17 mouse cellular contexts compared by ENCODE assay signal in genomic region chr16:56594866-56595265, GRCm38 (mm10).
DNase-seq lines count a peak whose midpoint lies in the region; ATAC-seq and TF ChIP-seq lines count a peak whose summit lies in the region.
"Had no signal": no experiment of that assay in that cellular context is flagged by ENCODE, and none has a peak within 500 bp of the region (broad histone marks: within the 10 kb centered on the region; RNA-seq: fewer than 3 reads in every experiment).

No protein-coding gene starts in this region.

- no peak overlapping the region for H3K4me2 ChIP-seq in forebrain, postnatal 0 days (ENCODE audit: low read depth)
- H3K4me2 ChIP-seq in forebrain, embryonic 14.5 days (ENCODE audit: low read length) = no peak overlapping the region
- H3K4me2 ChIP-seq in midbrain, embryonic 11.5 days = no peak overlapping the region
- no peak overlapping the region for H3K4me2 ChIP-seq in midbrain, embryonic 13.5 days (replicated peaks)
- no peak overlapping the region for H3K4me2 ChIP-seq in lung, postnatal 0 days (replicated peaks; ENCODE audit: low read depth, low read length)
- H3K4me2 ChIP-seq: forebrain, embryonic 15.5 days; neural tube, embryonic 15.5 days had no signal

- no peak for TF ChIP-seq EP300 in lung, postnatal 0 days (IDR thresholded peaks at IDR 0.05)

- H3K9ac ChIP-seq in forebrain, postnatal 0 days = no peak overlapping the region
- no peak overlapping the region for H3K9ac ChIP-seq in forebrain, embryonic 14.5 days (ENCODE audit: low read length)
- H3K9ac ChIP-seq in midbrain, embryonic 11.5 days (ENCODE audit: low read length) = no peak overlapping the region
- H3K9ac ChIP-seq in midbrain, embryonic 13.5 days (replicated peaks) = no peak overlapping the region
- H3K9ac ChIP-seq in lung, postnatal 0 days (replicated peaks; ENCODE audit: low read depth) = no peak overlapping the region
- H3K9ac ChIP-seq: forebrain, embryonic 15.5 days; neural tube, embryonic 15.5 days had no signal

- peak; percentile 12; the same call in 1 of the 2 replicates for ATAC-seq in forebrain, postnatal 0 days
- no peak for ATAC-seq in forebrain, embryonic 14.5 days
- no peak for ATAC-seq in midbrain, embryonic 11.5 days (ENCODE audit: low FRiP score)
- ATAC-seq in midbrain, embryonic 13.5 days = no peak
- ATAC-seq in lung, postnatal 0 days = no peak
- ATAC-seq: forebrain, embryonic 15.5 days; hindbrain, postnatal 0 days had no signal

- no peak overlapping the region for H3K27ac ChIP-seq in forebrain, postnatal 0 days (ENCODE audit: low read depth, low read length)
- H3K27ac ChIP-seq in forebrain, embryonic 14.5 days (ENCODE audit: low read depth, low read length) = no peak overlapping the region
- H3K27ac ChIP-seq in midbrain, embryonic 11.5 days (ENCODE audit: low read depth, low read length) = no peak overlapping the region
- no peak overlapping the region for H3K27ac ChIP-seq in midbrain, embryonic 13.5 days
- no peak overlapping the region for H3K27ac ChIP-seq in lung, postnatal 0 days (ENCODE audit: low read length)
- H3K27ac ChIP-seq: forebrain, embryonic 15.5 days; hindbrain, postnatal 0 days; midbrain, embryonic 10.5 days; neural tube, embryonic 15.5 days had no signal

- no peak overlapping the region for H3K4me3 ChIP-seq in forebrain, postnatal 0 days (ENCODE audit: low read depth, low read length)
- no peak overlapping the region for H3K4me3 ChIP-seq in forebrain, embryonic 14.5 days (ENCODE audit: low read depth, low read length)
- no peak overlapping the region for H3K4me3 ChIP-seq in midbrain, embryonic 11.5 days (ENCODE audit: low read depth, low read length)
- no peak overlapping the region for H3K4me3 ChIP-seq in midbrain, embryonic 13.5 days (replicated peaks)
- no peak overlapping the region for H3K4me3 ChIP-seq in lung, postnatal 0 days (ENCODE audit: low read depth, low read length)
- H3K4me3 ChIP-seq: forebrain, embryonic 15.5 days; midbrain, embryonic 10.5 days; neural tube, embryonic 15.5 days had no signal

- no peaks in the 10 kb centered on the region for H3K9me3 ChIP-seq in forebrain, postnatal 0 days (ENCODE audit: low read length)
- no peaks in the 10 kb centered on the region for H3K9me3 ChIP-seq in forebrain, embryonic 14.5 days (replicated peaks; ENCODE audit: control insufficient read depth, low read length)
- H3K9me3 ChIP-seq in midbrain, embryonic 11.5 days (ENCODE audit: control insufficient read depth, low read length) = no peaks in the 10 kb centered on the region
- H3K9me3 ChIP-seq in midbrain, embryonic 13.5 days = no peaks in the 10 kb centered on the region
- H3K9me3 ChIP-seq in lung, postnatal 0 days (ENCODE audit: low read length) = no peaks in the 10 kb centered on the region
- H3K9me3 ChIP-seq: forebrain, embryonic 15.5 days; midbrain, embryonic 10.5 days; neural tube, embryonic 15.5 days had no signal

- TF ChIP-seq CTCF in forebrain, postnatal 0 days (IDR thresholded peaks at IDR 0.05; ENCODE audit: low read depth) = no peak
- TF ChIP-seq CTCF in lung, postnatal 0 days (IDR thresholded peaks at IDR 0.05) = no peak

- H3K36me3 ChIP-seq in forebrain, postnatal 0 days (ENCODE audit: insufficient read depth) = no peaks in the 10 kb centered on the region
- no peaks in the 10 kb centered on the region for H3K36me3 ChIP-seq in forebrain, embryonic 14.5 days (ENCODE audit: control insufficient read depth, insufficient read depth, low read length)
- no peaks in the 10 kb centered on the region for H3K36me3 ChIP-seq in midbrain, embryonic 11.5 days (ENCODE audit: control insufficient read depth, insufficient read depth, low read length)
- no peaks in the 10 kb centered on the region for H3K36me3 ChIP-seq in midbrain, embryonic 13.5 days
- no peaks in the 10 kb centered on the region for H3K36me3 ChIP-seq in lung, postnatal 0 days (ENCODE audit: insufficient read depth, low read length)
- H3K36me3 ChIP-seq: forebrain, embryonic 15.5 days; midbrain, embryonic 10.5 days; neural tube, embryonic 15.5 days had no signal

- WGBS in forebrain, postnatal 0 days = 62% methylated on average over 6 of the region's 6 CpGs
- 82% methylated on average over 6 of the region's 6 CpGs for WGBS in forebrain, embryonic 14.5 days
- 89% methylated on average over 6 of the region's 6 CpGs for WGBS in midbrain, embryonic 11.5 days
- 86% methylated on average over 6 of the region's 6 CpGs for WGBS in midbrain, embryonic 13.5 days
- 86% methylated on average over 6 of the region's 6 CpGs for WGBS in lung, postnatal 0 days

- H3K27me3 ChIP-seq in forebrain, postnatal 0 days (ENCODE audit: insufficient read depth, low read length) = no peaks in the 10 kb centered on the region
- no peaks in the 10 kb centered on the region for H3K27me3 ChIP-seq in forebrain, embryonic 14.5 days (replicated peaks; ENCODE audit: control insufficient read depth, insufficient read depth, low read length)
- H3K27me3 ChIP-seq in midbrain, embryonic 11.5 days (ENCODE audit: control insufficient read depth, insufficient read depth, low read length) = no peaks in the 10 kb centered on the region
- no peaks in the 10 kb centered on the region for H3K27me3 ChIP-seq in midbrain, embryonic 13.5 days
- no peaks in the 10 kb centered on the region for H3K27me3 ChIP-seq in lung, postnatal 0 days (replicated peaks; ENCODE audit: insufficient read depth, low read length)
- H3K27me3 ChIP-seq: CH12.LX; forebrain, embryonic 15.5 days; neural tube, embryonic 15.5 days had no signal

- H3K4me1 ChIP-seq in forebrain, postnatal 0 days (ENCODE audit: insufficient read depth) = no peaks in the 10 kb centered on the region
- no peaks in the 10 kb centered on the region for H3K4me1 ChIP-seq in forebrain, embryonic 14.5 days (ENCODE audit: control insufficient read depth, insufficient read depth, low read length)
- no peaks in the 10 kb centered on the region for H3K4me1 ChIP-seq in midbrain, embryonic 11.5 days (ENCODE audit: control insufficient read depth, insufficient read depth, low read length)
- H3K4me1 ChIP-seq in midbrain, embryonic 13.5 days (replicated peaks) = no peaks in the 10 kb centered on the region
- H3K4me1 ChIP-seq in lung, postnatal 0 days (ENCODE audit: insufficient read depth, low read depth, low read length) = no peaks in the 10 kb centered on the region
- H3K4me1 ChIP-seq: forebrain, embryonic 15.5 days; midbrain, embryonic 10.5 days; neural tube, embryonic 15.5 days had no signal

- DNase-seq in forebrain, postnatal 0 days = peak; percentile 7
- DNase-seq in forebrain, embryonic 14.5 days (ENCODE audit: low spot score) = no peak
- peak; percentile 6 for DNase-seq in midbrain, embryonic 11.5 days (ENCODE audit: low spot score, missing footprints)
- peak; percentile 10 to 41 for DNase-seq in left cerebral cortex, adult 9 months (ENCODE audit: low spot score in 2 of 2)
- peak; percentile 52 for DNase-seq in telencephalon, adult 2 months (ENCODE audit: low read depth, low spot score)
- DNase-seq in lung, postnatal 0 days (ENCODE audit: low spot score) = no peak
- DNase-seq in kidney, adult 18-20 months = no peak
- DNase-seq: adrenal gland, postnatal 14 days; heart, postnatal 36 days; kidney, adult 8-10 months; thymus, postnatal 36 days had no signal

Comparison
In these comparisons a context has a peak if more than half of its experiments do, and no peak if none do; other contexts are left out.
1. DNase-seq: peak in forebrain, postnatal 0 days (single experiment), midbrain, embryonic 11.5 days (single experiment), left cerebral cortex, adult 9 months (2 of 2) and telencephalon, adult 2 months (single experiment); none in forebrain, embryonic 14.5 days (single experiment), lung, postnatal 0 days (single experiment) and kidney, adult 18-20 months (single experiment).